Mouse (Mus musculus) small intestine, adult 2 months (tissue): ENCODE measurements around the gene Fbxl7.

Experiments used
- CTCF ChIP-seq: fragments of 200-500 bp; IDR thresholded peaks from 2 replicates; pipeline ENCODE4 v1.5.1; 2012; ENCODE audit warnings: low read depth, mild to moderate bottlenecking, control low read depth, inconsistent platforms, low read length, moderate library complexity, mixed read lengths; ENCODE audit not compliant: insufficient replicate concordance, insufficient read length; ENCODE audit errors: extremely low read depth
- POLR2A ChIP-seq: fragments of 200-500 bp; IDR thresholded peaks from 2 replicates; pipeline ENCODE4 v1.6.1; 2012; ENCODE audit warnings: low read depth, mild to moderate bottlenecking, control low read depth, inconsistent platforms, low read length, moderate library complexity

DNA sequence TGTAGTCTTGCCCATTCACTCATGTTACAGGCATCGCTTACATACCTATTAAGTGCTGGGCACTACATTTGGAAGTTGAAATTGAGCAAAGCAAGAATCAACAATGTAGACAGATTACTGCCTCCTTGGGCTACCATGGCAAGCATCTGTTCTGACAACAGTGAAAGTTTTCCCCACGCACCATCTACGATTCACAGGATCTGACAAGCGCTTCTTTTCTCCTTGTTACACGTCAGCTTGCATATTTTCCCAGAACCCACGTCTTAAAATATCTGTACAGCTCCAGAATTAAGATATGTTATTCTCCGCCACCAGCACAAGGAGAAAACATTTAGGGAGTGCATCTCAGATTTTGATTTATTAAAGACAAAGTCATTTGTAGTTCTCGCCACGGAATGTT, 213.1 kb downstream of the Fbxl7 start:
- TF ChIP-seq CTCF (no peak), POLR2A (no peak)
